Mouse (Mus musculus): ENCODE measurements at regions not wholly inside any gene's neighbourhood (a gene's known extent, or its start where the extent isn't known, plus 50 kb on each side); places are given as distances from the start of the nearest gene placed in this dataset.
A peak's percentile ranks its signal among the peaks of the same experiment; 100 is the strongest.

DNA sequence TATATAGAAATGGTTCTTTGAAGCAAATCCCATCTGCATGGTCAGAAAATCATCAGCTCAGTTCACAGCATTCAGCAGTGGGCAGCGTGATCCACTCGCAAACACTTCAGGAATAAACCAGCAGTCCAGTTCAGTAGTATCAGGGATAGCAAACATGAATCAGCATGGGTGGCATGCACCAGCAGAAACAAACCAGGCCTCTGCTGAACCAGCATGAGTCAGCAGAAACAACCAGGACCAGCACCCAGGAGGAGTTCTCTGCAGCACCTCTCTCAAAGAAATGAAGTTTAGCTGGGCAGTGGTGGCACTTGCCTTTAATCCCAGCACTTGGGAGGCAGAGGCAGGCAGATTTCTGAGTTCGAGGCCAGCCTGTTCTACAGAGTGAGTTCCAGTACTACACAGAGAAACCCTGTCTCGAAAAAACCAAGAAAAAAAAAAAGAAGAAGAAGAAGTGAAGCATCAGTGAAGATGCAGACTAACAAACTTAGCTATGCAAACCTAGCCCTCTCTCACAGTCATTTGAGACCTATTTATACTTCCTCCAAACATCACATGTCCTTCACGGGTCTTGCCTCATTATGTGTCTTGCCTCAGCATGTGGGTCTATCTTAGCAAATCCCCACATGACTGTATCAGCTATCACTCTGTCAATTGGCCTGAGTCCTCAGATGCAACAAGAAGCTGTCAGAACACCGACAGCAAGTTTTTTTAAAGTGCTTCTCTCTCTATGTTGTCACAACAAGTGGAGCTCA, 80.2 kb downstream of the Fthl17a start:
- peak; percentile 1 for DNase-seq (ENCODE audit: low read depth, low spot score)

DNA sequence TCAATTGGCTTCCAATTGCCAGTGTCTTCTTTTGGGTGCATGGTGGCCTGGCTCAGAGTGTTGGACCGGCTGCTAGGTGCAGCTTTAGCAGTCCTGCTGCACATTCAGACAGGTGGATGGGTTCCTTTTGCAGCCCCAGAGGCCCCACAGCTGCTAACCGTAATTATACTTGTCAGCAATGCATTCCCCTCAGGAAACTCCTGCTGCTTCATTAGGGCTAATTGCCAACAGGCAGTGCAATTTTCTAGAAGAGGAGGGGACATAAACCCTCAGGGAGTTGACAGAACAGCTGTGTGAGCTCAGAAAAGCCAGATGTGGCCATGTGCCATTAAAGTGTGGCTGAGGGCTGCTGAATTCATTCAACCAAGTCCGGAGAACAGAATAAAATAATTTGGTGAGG, 94.0 kb downstream of the Fthl17a start:
- DNase-seq (ENCODE audit: low read depth, low spot score) = no peak

DNA sequence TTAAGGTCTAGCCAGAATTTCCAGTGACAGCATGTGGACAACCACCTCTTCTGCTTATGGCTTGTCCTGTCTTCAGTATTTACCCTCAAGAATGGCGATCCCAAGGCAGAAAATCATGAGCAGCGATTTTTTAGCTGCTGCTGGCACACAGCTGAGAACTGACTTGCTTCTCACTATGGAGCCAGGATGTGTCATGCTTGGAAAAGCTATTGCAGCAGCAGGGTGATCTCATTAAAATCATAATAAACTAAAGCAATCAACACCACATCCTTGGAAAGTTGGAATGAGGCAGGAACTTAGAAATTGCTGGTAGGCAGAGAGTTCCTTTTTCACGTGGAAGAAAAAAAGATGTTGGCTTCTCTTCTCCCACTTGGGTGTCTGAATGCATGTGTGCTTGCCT, 125.8 kb downstream of the Fthl17a start:
- no peak for DNase-seq (ENCODE audit: low read depth, low spot score)

DNA sequence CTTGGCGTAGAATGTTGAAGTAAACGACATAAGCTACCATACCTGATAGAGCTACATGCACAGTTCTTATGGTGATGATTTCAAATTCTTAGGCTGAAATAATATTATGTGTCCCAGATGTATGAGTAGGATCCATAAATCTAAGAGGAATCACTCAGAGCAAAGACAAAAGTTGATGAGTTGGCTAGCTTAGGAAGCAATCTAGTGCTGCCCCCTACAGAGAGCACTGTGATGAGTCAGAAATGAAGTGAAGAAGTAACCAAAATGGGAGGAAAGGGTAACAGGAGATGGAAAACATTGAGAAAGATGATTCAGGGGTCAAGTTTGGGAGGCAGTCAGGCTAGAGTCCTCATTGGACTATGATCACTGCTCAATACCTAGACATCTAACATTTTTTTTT, 135.0 kb downstream of the Fthl17a start:
- DNase-seq (ENCODE audit: low read depth, low spot score) = peak; percentile 1

All from 3T3-L1 (cell line).